ENCODE assay signal across 34 mouse cellular contexts in genomic region chr8:79229266-79229888, GRCm38 (mm10). TPM values are rescaled to one million over a fixed set of nuclear protein-coding genes. Genes with fewer than 3 reads are reported as not detected.
DNase-seq lines count a peak whose midpoint lies in the region; ATAC-seq and TF ChIP-seq lines count a peak whose summit lies in the region.
"Had no signal": no experiment of that assay in that cellular context is flagged by ENCODE, and none has a peak within 500 bp of the region (broad histone marks: within the 10 kb centered on the region; RNA-seq: fewer than 3 reads in every experiment).

No protein-coding gene starts in this region.

- no peaks in the 10 kb centered on the region for H3K27me3 ChIP-seq in kidney, postnatal 0 days (ENCODE audit: insufficient read depth, low read length)
- no peaks in the 10 kb centered on the region for H3K27me3 ChIP-seq in kidney, adult 2 months (replicated peaks; ENCODE audit: control insufficient read depth, insufficient read depth, low read length)
- H3K27me3 ChIP-seq in kidney, embryonic 15.5 days, result no peaks in the 10 kb centered on the region
- no peaks in the 10 kb centered on the region for H3K27me3 ChIP-seq in limb, embryonic 13.5 days
- H3K27me3 ChIP-seq in forebrain, embryonic 10.5 days (ENCODE audit: poor library complexity, severe bottlenecking), result no peaks in the 10 kb centered on the region
- H3K27me3 ChIP-seq: embryonic facial prominence, embryonic 13.5 days; forebrain, embryonic 13.5 days; heart, embryonic 12.5 days; heart, embryonic 15.5 days; hindbrain, embryonic 15.5 days had no signal

- no peaks in the 10 kb centered on the region for H3K36me3 ChIP-seq in kidney, postnatal 0 days (ENCODE audit: insufficient read depth, low read length)
- no peaks in the 10 kb centered on the region for H3K36me3 ChIP-seq in kidney, adult 2 months (ENCODE audit: control insufficient read depth, insufficient read depth, low read length)
- H3K36me3 ChIP-seq in kidney, embryonic 15.5 days, result no peaks in the 10 kb centered on the region
- H3K36me3 ChIP-seq in limb, embryonic 13.5 days, result no peaks in the 10 kb centered on the region
- no peaks in the 10 kb centered on the region for H3K36me3 ChIP-seq in forebrain, embryonic 10.5 days (replicated peaks)
- H3K36me3 ChIP-seq: embryonic facial prominence, embryonic 10.5 days; embryonic facial prominence, embryonic 13.5 days; heart, embryonic 12.5 days; heart, embryonic 15.5 days; hindbrain, embryonic 15.5 days had no signal

- no peak for ATAC-seq in kidney, postnatal 0 days (replicated peaks; ENCODE audit: low FRiP score, low read depth)
- no peak for ATAC-seq in kidney, embryonic 15.5 days (replicated peaks; ENCODE audit: low FRiP score)
- ATAC-seq in limb, embryonic 13.5 days (ENCODE audit: low FRiP score, low read depth), result peak; percentile 51; the same call in 1 of the 2 replicates
- ATAC-seq: activated CD4-positive, CD25-positive, alpha-beta regulatory T cell, adult 4 months; forebrain, embryonic 13.5 days; forebrain, embryonic 16.5 days had no signal

- TF ChIP-seq CTCF in kidney, postnatal 0 days (IDR thresholded peaks at IDR 0.05; ENCODE audit: low read depth), result no peak
- no peak for TF ChIP-seq CTCF in kidney, adult 2 months (conservative IDR thresholded peaks at IDR 0.05; ENCODE audit: insufficient read depth, insufficient read length, low read depth, low read length)

- H3K9me3 ChIP-seq in kidney, postnatal 0 days (replicated peaks; ENCODE audit: low read length), result no peaks in the 10 kb centered on the region
- H3K9me3 ChIP-seq in kidney, embryonic 15.5 days (replicated peaks), result no peaks in the 10 kb centered on the region
- H3K9me3 ChIP-seq in limb, embryonic 13.5 days, result peaks cover 14% of the 10 kb centered on the region; the same call in 1 of the 2 replicates
- H3K9me3 ChIP-seq in forebrain, embryonic 10.5 days, result no peaks in the 10 kb centered on the region; the same call in 1 of the 2 replicates
- H3K9me3 ChIP-seq: heart, embryonic 15.5 days; hindbrain, embryonic 15.5 days had no signal

- DNase-seq in adrenal gland, postnatal 10 days, result peak; percentile 18
- DNase-seq in adrenal gland, postnatal 4 days (ENCODE audit: low spot score in 2 of 2), result no peak
- peak; percentile 69 for DNase-seq in kidney, postnatal 0 days (ENCODE audit: low spot score)
- DNase-seq in kidney, adult 2 months, result no peak
- peak; percentile 21 to 33 for DNase-seq in kidney, postnatal 4 days
- DNase-seq in forebrain, embryonic 10.5 days (ENCODE audit: extremely low spot score, low spot score), result no peak
- DNase-seq: adrenal gland, adult 8-10 months; adrenal gland, postnatal 36 days; cerebellum, adult 11 months; cerebellum, adult 8-10 months; cerebellum, postnatal 10 days; cerebellum, postnatal 36 days; embryo, embryonic 11 days; gastrocnemius, postnatal 10 days; gastrocnemius, postnatal 36 days; heart, postnatal 10 days; heart, postnatal 36 days had no signal

- H3K4me2 ChIP-seq in kidney, postnatal 0 days (ENCODE audit: low read length), result no peak overlapping the region
- no peak overlapping the region for H3K4me2 ChIP-seq in kidney, embryonic 15.5 days
- H3K4me2 ChIP-seq in limb, embryonic 13.5 days (replicated peaks), result no peak overlapping the region
- H3K4me2 ChIP-seq: embryonic facial prominence, embryonic 13.5 days; forebrain, embryonic 13.5 days; heart, embryonic 12.5 days; heart, embryonic 15.5 days; hindbrain, embryonic 15.5 days had no signal

- no peaks in the 10 kb centered on the region for H3K4me1 ChIP-seq in kidney, postnatal 0 days (replicated peaks; ENCODE audit: insufficient read depth, low read length)
- H3K4me1 ChIP-seq in kidney, adult 2 months (ENCODE audit: control insufficient read depth, insufficient read depth, low read length), result no peaks in the 10 kb centered on the region
- H3K4me1 ChIP-seq in kidney, embryonic 15.5 days, result peaks cover 3% of the 10 kb centered on the region; the same call in 1 of the 2 replicates
- peaks cover 11% of the 10 kb centered on the region for H3K4me1 ChIP-seq in limb, embryonic 13.5 days
- peaks cover 2% of the 10 kb centered on the region for H3K4me1 ChIP-seq in forebrain, embryonic 10.5 days
- H3K4me1 ChIP-seq: embryonic facial prominence, embryonic 10.5 days; forebrain, embryonic 13.5 days; heart, embryonic 12.5 days; heart, embryonic 15.5 days; hindbrain, embryonic 15.5 days had no signal

- 60% methylated on average over 8 of the region's 8 CpGs for WGBS in kidney, postnatal 0 days
- 72% methylated on average over 8 of the region's 8 CpGs for WGBS in kidney, adult 2 months
- WGBS in kidney, embryonic 15.5 days, result 64% methylated on average over 8 of the region's 8 CpGs
- 50% methylated on average over 8 of the region's 8 CpGs for WGBS in limb, embryonic 13.5 days
- 93% methylated on average over 8 of the region's 8 CpGs for WGBS in forebrain, embryonic 10.5 days

- H3K27ac ChIP-seq in kidney, postnatal 0 days, result no peak overlapping the region
- no peak overlapping the region for H3K27ac ChIP-seq in kidney, adult 2 months (ENCODE audit: insufficient read depth, low read depth, low read length)
- H3K27ac ChIP-seq in kidney, embryonic 15.5 days, result no peak overlapping the region
- no peak overlapping the region for H3K27ac ChIP-seq in limb, embryonic 13.5 days
- H3K27ac ChIP-seq in forebrain, embryonic 10.5 days, result no peak overlapping the region
- H3K27ac ChIP-seq: embryonic facial prominence, embryonic 10.5 days; embryonic facial prominence, embryonic 13.5 days; forebrain, embryonic 13.5 days; heart, embryonic 15.5 days; hindbrain, embryonic 15.5 days had no signal

- no peak overlapping the region for H3K4me3 ChIP-seq in kidney, postnatal 0 days (replicated peaks; ENCODE audit: low read depth, low read length)
- H3K4me3 ChIP-seq in kidney, adult 2 months (ENCODE audit: insufficient read depth, low read depth, low read length), result no peak overlapping the region
- no peak overlapping the region for H3K4me3 ChIP-seq in kidney, embryonic 15.5 days (replicated peaks)
- H3K4me3 ChIP-seq in limb, embryonic 13.5 days, result no peak overlapping the region
- no peak overlapping the region for H3K4me3 ChIP-seq in forebrain, embryonic 10.5 days
- H3K4me3 ChIP-seq: embryonic facial prominence, embryonic 10.5 days; embryonic facial prominence, embryonic 13.5 days; erythroblast, embryonic 14.5 days; forebrain, embryonic 13.5 days; heart, embryonic 12.5 days; heart, embryonic 15.5 days; hindbrain, embryonic 15.5 days had no signal

- TF ChIP-seq POLR2A in kidney, adult 2 months (IDR thresholded peaks at IDR 0.05; ENCODE audit: low read depth, low read length), result no peak

- no peak overlapping the region for H3K9ac ChIP-seq in kidney, postnatal 0 days (ENCODE audit: low read depth, low read length)
- no peak overlapping the region for H3K9ac ChIP-seq in kidney, embryonic 15.5 days
- no peak overlapping the region for H3K9ac ChIP-seq in limb, embryonic 13.5 days
- H3K9ac ChIP-seq: embryonic facial prominence, embryonic 13.5 days; forebrain, embryonic 13.5 days; heart, embryonic 12.5 days; heart, embryonic 15.5 days; hindbrain, embryonic 15.5 days had no signal

RNA-seq across cellular contexts. Expression of gene 1700011L22Rik, which starts 19.0 kb away (rescaled TPM):
- total RNA-seq in adrenal gland, postnatal 10 days (2021), result not detected
- not detected for total RNA-seq in adrenal gland, postnatal 4 days (2021)
- polyA plus RNA-seq in kidney, postnatal 0 days (2015; fragmentation: Nextera tagmentation; extraction: Ambion mirVana), result not detected in 2 replicates
- 0.18 TPM in 1 of 2 replicates, not detected in the other for polyA plus RNA-seq in kidney, adult 2 months (2012; rRNA removed)
- not detected in 2 replicates for polyA plus RNA-seq in kidney, embryonic 15.5 days (2015; fragmentation: Nextera tagmentation; extraction: Ambion mirVana)
- 0.25 TPM in 1 of 2 replicates, not detected in the other for polyA plus RNA-seq in limb, embryonic 13.5 days (2015; fragmentation: Nextera tagmentation; extraction: Ambion mirVana)
- polyA plus RNA-seq in forebrain, embryonic 10.5 days (2016; fragmentation: Nextera tagmentation; extraction: Ambion mirVana), result not detected in 2 replicates
- total RNA-seq: adrenal gland, postnatal 36 days; ES-E14; gastrocnemius, adult 18-20 months; gastrocnemius, postnatal 10 days; gastrocnemius, postnatal 36 days; granulocyte monocyte progenitor cell, adult 5-6 weeks; heart, adult 8-10 months; heart, postnatal 10 days; heart, postnatal 36 days had no signal
- polyA plus RNA-seq: activated CD4-positive, CD25-positive, alpha-beta regulatory T cell, adult 4 months; cortical plate, adult 2 months; embryonic facial prominence, embryonic 10.5 days; embryonic facial prominence, embryonic 13.5 days; erythroblast, embryonic 14.5 days; forebrain, embryonic 13.5 days; forebrain, embryonic 16.5 days; heart, embryonic 12.5 days; heart, embryonic 15.5 days; hindbrain, embryonic 11.5 days; hindbrain, embryonic 15.5 days had no signal

Comparison
In these comparisons a context has a peak if more than half of its experiments do, and no peak if none do; other contexts are left out.
1. DNase-seq: peak in adrenal gland, postnatal 10 days (single experiment), kidney, postnatal 0 days (single experiment) and kidney, postnatal 4 days (2 of 2); none in adrenal gland, postnatal 4 days (0 of 2), kidney, adult 2 months (single experiment) and forebrain, embryonic 10.5 days (single experiment).